Mouse (Mus musculus) cortical plate, adult 2 months (tissue): ENCODE results near the gene Nub1.

Source experiments
- CTCF ChIP-seq: fragments of 200-500 bp; IDR thresholded peaks from 2 replicates; pipeline ENCODE4 v1.5.1; 2011; ENCODE audit warnings: mild to moderate bottlenecking, control low read depth, low read length; ENCODE audit not compliant: insufficient read depth; ENCODE audit errors: extremely low read depth
- POLR2A ChIP-seq: fragments of 200-500 bp; IDR thresholded peaks from 2 replicates; pipeline ENCODE4 v1.6.1; 2011; ENCODE audit warnings: mild to moderate bottlenecking, low read length, control low read depth; ENCODE audit not compliant: insufficient read depth; ENCODE audit errors: extremely low read depth

GRCm38 (mm10) chr5:24724270-24724634 lies 38.9 kb downstream of the Nub1 start:
- no peak for TF ChIP-seq POLR2A
- TF ChIP-seq CTCF = no peak
